Mouse (Mus musculus) thymus, adult 2 months (tissue): Measurements from ENCODE around the gene Btbd8. TPM values are rescaled to one million over a fixed set of nuclear protein-coding genes. Genes with fewer than 3 reads are reported as not detected.

Source experiments
- DNase-seq: peaks from one replicate; pipeline ENCODE4 v3.0.0; 2021
- H3K27ac ChIP-seq: fragments of 200-500 bp; 2 replicates; pipeline ENCODE4 v1.5.1; 2012; ENCODE audit warnings: low read length, control low read depth; ENCODE audit not compliant: control insufficient read depth, insufficient read depth
- H3K27me3 ChIP-seq: fragments of 200-500 bp; 2 replicates; pipeline ENCODE4 v1.6.1; 2012; ENCODE audit warnings: mild to moderate bottlenecking, low read length, moderate library complexity, mixed read lengths; ENCODE audit not compliant: control insufficient read depth, insufficient read depth
- H3K36me3 ChIP-seq: fragments of 200-500 bp; 2 replicates; pipeline ENCODE4 v1.6.1; 2012; ENCODE audit warnings: mild to moderate bottlenecking, low read length, moderate library complexity; ENCODE audit not compliant: control insufficient read depth, insufficient read depth
- H3K4me1 ChIP-seq: fragments of 200-500 bp; replicated peaks from 2 replicates; pipeline ENCODE4 v1.6.1; 2012; ENCODE audit warnings: low read length; ENCODE audit not compliant: control insufficient read depth, insufficient read depth
- H3K4me3 ChIP-seq: fragments of 200-500 bp; 2 replicates; pipeline ENCODE4 v1.5.1; 2012; ENCODE audit warnings: mild to moderate bottlenecking, low read length, control low read depth, moderate library complexity; ENCODE audit not compliant: control insufficient read depth, insufficient read depth
- CTCF ChIP-seq: fragments of 200-500 bp; IDR thresholded peaks from 2 replicates; pipeline ENCODE4 v1.5.1; 2012; ENCODE audit warnings: mild to moderate bottlenecking, control low read depth, low read length, moderate library complexity, borderline replicate concordance; ENCODE audit not compliant: control insufficient read depth, poor library complexity, insufficient read depth; ENCODE audit errors: extremely low read depth
- POLR2A ChIP-seq: fragments of 200-500 bp; IDR thresholded peaks from 2 replicates; pipeline ENCODE4 v1.6.1; 2012; ENCODE audit warnings: mild to moderate bottlenecking, low read length, control low read depth, moderate library complexity; ENCODE audit not compliant: control insufficient read depth, poor library complexity, insufficient read depth; ENCODE audit errors: extremely low read depth
- WGBS: fragments of 180-500 bp; shearing (Covaris S2); methylation state at CpG from one replicate; pipeline ENCODE4 v1.1.7; 2018; 5-methylcytosine and 5-hydroxymethylcytosine counted together
- polyA plus RNA-seq: library from polyadenylated mRNA; depleted of rRNA; stranded (reverse); fragments of >200 nt; gene quantifications from 2 replicates; pipeline ENCODE4 v1.2.3, GENCODE M21; 2012; rRNA removed

Btbd8 gene
- polyA plus RNA-seq: 4.5 and 4.7 TPM in 2 replicates

- peak within 1 kb of the TSS; percentile 55; the same call in 1 of the 2 replicates for H3K27ac ChIP-seq
- H3K27me3 ChIP-seq: no peaks in the 10 kb centered on the region
- peak; percentile 90 for DNase-seq
- peaks cover 3% of the 10 kb centered on the region; the same call in 1 of the 2 replicates for H3K4me1 ChIP-seq
- H3K4me3 ChIP-seq: peak within 1 kb of the TSS; percentile 85
- under 1% methylated on average over 51 of the region's 51 CpGs for WGBS
- TF ChIP-seq POLR2A (peak; percentile 34; the same call in 1 of the 2 replicates), CTCF (peak; percentile 32; the same call in 1 of the 2 replicates)
- no peaks in the 10 kb centered on the region for H3K36me3 ChIP-seq
Observed at GRCm38 (mm10) chr5:107437464-107438281, at the start of gene Btbd8. Btbd8 (plus strand) TSS chr5:107437997.

- H3K27ac ChIP-seq: no peak overlapping the region
- no peak for DNase-seq
- no peaks in the 10 kb centered on the region for H3K4me1 ChIP-seq
- no peak overlapping the region for H3K4me3 ChIP-seq
- 94% methylated on average over 2 of the region's 2 CpGs for WGBS
- 0 out of 2 replicates have a peak, but pooled peaks cover 7% of the 10 kb centered on the region for H3K36me3 ChIP-seq
- TF ChIP-seq CTCF (no peak), POLR2A (no peak)
- no peaks in the 10 kb centered on the region for H3K27me3 ChIP-seq
Observed at GRCm38 (mm10) chr5:107389373-107389772, 48.4 kb upstream of the Btbd8 start.

- Histone ChIP-seq H3K4me1 (no peaks in the 10 kb centered on the region; the same call in 1 of the 2 replicates), H3K4me3 (no peak overlapping the region), H3K27ac (no peak overlapping the region), H3K36me3 (no peaks in the 10 kb centered on the region), H3K27me3 (no peaks in the 10 kb centered on the region)
- TF ChIP-seq CTCF: no peak
- TF ChIP-seq POLR2A: no peak
- 42% methylated on average over 2 of the region's 2 CpGs for WGBS
- DNase-seq: no peak
Observed at GRCm38 (mm10) chr5:107394437-107394836, 43.4 kb upstream of the Btbd8 start.

- no peak for DNase-seq
- no peak for TF ChIP-seq POLR2A
- TF ChIP-seq CTCF: no peak
- WGBS: 40% methylated on average over 5 of the region's 5 CpGs
Observed at GRCm38 (mm10) chr5:107402436-107402835, 35.4 kb upstream of the Btbd8 start, which contains the start of gene Ephx4. Ephx4 (plus strand) TSS chr5:107402736.

GRCm38 (mm10) chr5:107403011-107403946, 34.5 kb upstream of the Btbd8 start:
- peak; percentile 23 for DNase-seq
- no peak overlapping the region for H3K27ac ChIP-seq
- H3K4me1 ChIP-seq: peaks cover 13% of the 10 kb centered on the region; the same call in 1 of the 2 replicates
- peak overlapping the region; percentile 76 for H3K4me3 ChIP-seq
- no peak for TF ChIP-seq POLR2A
- no peak for TF ChIP-seq CTCF
- WGBS: 2% methylated on average over 58 of the region's 80 CpGs
- peaks cover 4% of the 10 kb centered on the region; the same call in 1 of the 2 replicates for H3K27me3 ChIP-seq
- H3K36me3 ChIP-seq: no peaks in the 10 kb centered on the region

More at GRCm38 (mm10) chr5:107402436-107402835, 35.4 kb upstream of the Btbd8 start, which contains the start of gene Ephx4:
- Histone ChIP-seq H3K4me1 (peaks cover 13% of the 10 kb centered on the region; the same call in 1 of the 2 replicates), H3K4me3 (peak within 1 kb of the TSS; percentile 76), H3K27me3 (peaks cover 4% of the 10 kb centered on the region; the same call in 1 of the 2 replicates), H3K36me3 (no peaks in the 10 kb centered on the region), H3K27ac (no peak within 1 kb of the TSS)

- Histone ChIP-seq H3K27ac (no peak overlapping the region), H3K27me3 (peaks cover 4% of the 10 kb centered on the region; the same call in 1 of the 2 replicates), H3K4me1 (peaks cover 13% of the 10 kb centered on the region; the same call in 1 of the 2 replicates), H3K4me3 (peak overlapping the region; percentile 76), H3K36me3 (no peaks in the 10 kb centered on the region)
- WGBS: 42% methylated on average over 12 of the region's 12 CpGs
- TF ChIP-seq POLR2A (no peak), CTCF (no peak)
- DNase-seq: no peak
Observed at GRCm38 (mm10) chr5:107403947-107404684, 33.7 kb upstream of the Btbd8 start.
